Mouse (Mus musculus): ENCODE data around the gene Tead1.
A peak's percentile ranks its signal among the peaks of the same experiment; 100 is the strongest.

Gene Tead1

GRCm38 (mm10) chr7:112679171-112679512 is at the start of gene Tead1:
TSS of gene Tead1 (plus strand) at chr7:112679318.
- peak; percentile 95 for DNase-seq

- DNase-seq: no peak
These were observed 44.5 kb upstream of the Tead1 start for GRCm38 (mm10) chr7:112634505-112635213.

GRCm38 (mm10) chr7:112635936-112636335 is 43.2 kb upstream of the Tead1 start:
- no peak for DNase-seq

- DNase-seq: peak; percentile 21
These were observed 35.1 kb upstream of the Tead1 start for GRCm38 (mm10) chr7:112643866-112644543.

GRCm38 (mm10) chr7:112644701-112645100 is 34.4 kb upstream of the Tead1 start:
- DNase-seq: no peak

- no peak for DNase-seq
These were observed 33.4 kb upstream of the Tead1 start for GRCm38 (mm10) chr7:112645724-112646123.

- DNase-seq: no peak
These were observed 31.7 kb upstream of the Tead1 start for GRCm38 (mm10) chr7:112647417-112647816.

- no peak for DNase-seq
These were observed 22.9 kb upstream of the Tead1 start for GRCm38 (mm10) chr7:112656141-112656662.

GRCm38 (mm10) chr7:112658939-112659338 is 20.2 kb upstream of the Tead1 start:
- no peak for DNase-seq

GRCm38 (mm10) chr7:112659816-112660215 is 19.3 kb upstream of the Tead1 start:
- DNase-seq: no peak

- DNase-seq: no peak
These were observed 18.8 kb upstream of the Tead1 start for GRCm38 (mm10) chr7:112660325-112660724.

- DNase-seq: no peak
These were observed 16.5 kb upstream of the Tead1 start for GRCm38 (mm10) chr7:112662398-112663313.

GRCm38 (mm10) chr7:112663314-112663966 is 15.7 kb upstream of the Tead1 start:
- no peak for DNase-seq

- no peak for DNase-seq
These were observed 9.1 kb upstream of the Tead1 start for GRCm38 (mm10) chr7:112669993-112670392.

- DNase-seq: peak; percentile 35
These were observed 524 bp upstream of the Tead1 start for GRCm38 (mm10) chr7:112678418-112679170.

GRCm38 (mm10) chr7:112679513-112680245 is 561 bp downstream of the Tead1 start:
- DNase-seq: peak; percentile 63

GRCm38 (mm10) chr7:112680498-112681251 is 1.6 kb downstream of the Tead1 start:
- DNase-seq: peak; percentile 28

- no peak for DNase-seq
These were observed 5.8 kb downstream of the Tead1 start for GRCm38 (mm10) chr7:112684626-112685561.

- DNase-seq: no peak
These were observed 6.9 kb downstream of the Tead1 start for GRCm38 (mm10) chr7:112685993-112686392.
